Mouse (Mus musculus): ENCODE data around the gene Efcab8.
A peak's percentile ranks its signal among the peaks of the same experiment; 100 is the strongest.

Efcab8 gene

GRCm38 (mm10) chr2:153779394-153779981 lies at the start of gene Efcab8:
TSS of gene Efcab8 (plus strand) at chr2:153779931.
- DNase-seq = no peak

- no peak for DNase-seq
These were observed 45.7 kb upstream of the Efcab8 start for GRCm38 (mm10) chr2:153734033-153734432.

GRCm38 (mm10) chr2:153740500-153741436 lies 39.0 kb upstream of the Efcab8 start, which contains the start of gene Mapre1:
TSS of gene Mapre1 (plus strand) at chr2:153741274.
- peak; percentile 100 for DNase-seq

- DNase-seq = peak; percentile 80 to 91
These were observed 38.2 kb upstream of the Efcab8 start for GRCm38 (mm10) chr2:153741437-153742065.

GRCm38 (mm10) chr2:153747994-153748393 lies 31.7 kb upstream of the Efcab8 start:
- DNase-seq = no peak

- no peak for DNase-seq
These were observed 29.4 kb upstream of the Efcab8 start for GRCm38 (mm10) chr2:153750363-153750762.

- DNase-seq = no peak
These were observed 17.6 kb upstream of the Efcab8 start for GRCm38 (mm10) chr2:153762121-153762520.

GRCm38 (mm10) chr2:153767484-153767883 lies 12.2 kb upstream of the Efcab8 start:
- no peak for DNase-seq

- DNase-seq = no peak
These were observed 10.8 kb upstream of the Efcab8 start for GRCm38 (mm10) chr2:153768881-153769280.

GRCm38 (mm10) chr2:153772950-153773349 lies 6.8 kb upstream of the Efcab8 start:
- DNase-seq = no peak

GRCm38 (mm10) chr2:153775472-153775871 lies 4.3 kb upstream of the Efcab8 start:
- no peak for DNase-seq

- peak; percentile 84 to 88 for DNase-seq
These were observed 931 bp upstream of the Efcab8 start for GRCm38 (mm10) chr2:153778638-153779362.

GRCm38 (mm10) chr2:153781181-153781580 lies 1.4 kb downstream of the Efcab8 start:
- DNase-seq = no peak

- peak in 1 of 2 experiments; percentile 44 for DNase-seq
These were observed 4.9 kb downstream of the Efcab8 start for GRCm38 (mm10) chr2:153784668-153785067.

GRCm38 (mm10) chr2:153793366-153793765 lies 13.6 kb downstream of the Efcab8 start:
- no peak for DNase-seq

GRCm38 (mm10) chr2:153795090-153795489 lies 15.4 kb downstream of the Efcab8 start:
- peak in 1 of 2 experiments; percentile 26 for DNase-seq

GRCm38 (mm10) chr2:153807464-153807863 lies 27.7 kb downstream of the Efcab8 start:
- DNase-seq = peak; percentile 49 to 62

GRCm38 (mm10) chr2:153808146-153808545 lies 28.4 kb downstream of the Efcab8 start:
- DNase-seq = no peak

- no peak for DNase-seq
These were observed 29.1 kb downstream of the Efcab8 start for GRCm38 (mm10) chr2:153808841-153809240.

- no peak for DNase-seq
These were observed 30.2 kb downstream of the Efcab8 start for GRCm38 (mm10) chr2:153809921-153810320.

GRCm38 (mm10) chr2:153822005-153822543 lies 42.3 kb downstream of the Efcab8 start:
- no peak for DNase-seq

GRCm38 (mm10) chr2:153824593-153824992 lies 44.9 kb downstream of the Efcab8 start:
- no peak for DNase-seq
